Mouse (Mus musculus) intestine, postnatal 0 days (tissue): ENCODE measurements at regions not wholly inside any gene's neighbourhood (a gene's known extent, or its start where the extent isn't known, plus 50 kb on each side); places are given as distances from the start of the nearest gene placed in this dataset.

Experiments
- ATAC-seq: fragments of 200-750 bp; cut with Nextera tagmentation; 2 replicates; pipeline ENCODE4 v1.8.0; 2017; ENCODE audit warnings: mild to moderate bottlenecking, moderate TSS enrichment, moderate library complexity
- H3K27ac ChIP-seq: fragments of 300-500 bp; sonication (generic); 2 replicates; pipeline ENCODE4 v1.5.1; 2014; ENCODE audit warnings: mild to moderate bottlenecking, low read depth, low read length, moderate library complexity
- H3K27me3 ChIP-seq: fragments of 300-500 bp; sonication (generic); replicated peaks from 2 replicates; pipeline ENCODE4 v1.6.1; 2014; ENCODE audit warnings: low read length, mixed read lengths; ENCODE audit not compliant: control insufficient read depth, insufficient read depth
- H3K36me3 ChIP-seq: fragments of 300-500 bp; sonication (generic); 2 replicates; pipeline ENCODE4 v1.6.1; 2014; ENCODE audit warnings: mild to moderate bottlenecking, moderate library complexity; ENCODE audit not compliant: control insufficient read depth, insufficient read depth
- H3K4me1 ChIP-seq: fragments of 300-500 bp; sonication (generic); replicated peaks from 2 replicates; pipeline ENCODE4 v1.6.1; 2014; ENCODE audit warnings: antibody characterized with exemption, low read length, mixed read lengths; ENCODE audit not compliant: control insufficient read depth, insufficient read depth
- H3K4me2 ChIP-seq: fragments of 300-500 bp; sonication (generic); replicated peaks from 2 replicates; pipeline ENCODE4 v1.6.1; 2014; ENCODE audit warnings: low read depth, mild to moderate bottlenecking, moderate library complexity
- H3K4me3 ChIP-seq: fragments of 300-500 bp; sonication (generic); 2 replicates; pipeline ENCODE4 v1.5.1; 2014; ENCODE audit warnings: low read depth, low read length
- H3K9ac ChIP-seq: fragments of 300-500 bp; sonication (generic); 2 replicates; pipeline ENCODE4 v1.6.1; 2014; ENCODE audit warnings: mild to moderate bottlenecking, low read depth, low read length
- H3K9me3 ChIP-seq: fragments of 300-500 bp; sonication (generic); 2 replicates; pipeline ENCODE4 v1.6.1; 2016; ENCODE audit warnings: mixed run types; ENCODE audit not compliant: control insufficient read depth
- CTCF ChIP-seq: sonication (generic); IDR thresholded peaks from 2 replicates; pipeline ENCODE4 v1.5.1; 2016; ENCODE audit warnings: low read depth, mild to moderate bottlenecking, control low read depth, antibody characterized with exemption, moderate library complexity
- WGBS: fragments of 180-500 bp; shearing (Covaris S2); extraction: QIAGEN DNeasy Blood & Tissue Kit; methylation state at CpG from one replicate; pipeline ENCODE4 v1.1.7; 2014; 5-methylcytosine and 5-hydroxymethylcytosine counted together

DNA sequence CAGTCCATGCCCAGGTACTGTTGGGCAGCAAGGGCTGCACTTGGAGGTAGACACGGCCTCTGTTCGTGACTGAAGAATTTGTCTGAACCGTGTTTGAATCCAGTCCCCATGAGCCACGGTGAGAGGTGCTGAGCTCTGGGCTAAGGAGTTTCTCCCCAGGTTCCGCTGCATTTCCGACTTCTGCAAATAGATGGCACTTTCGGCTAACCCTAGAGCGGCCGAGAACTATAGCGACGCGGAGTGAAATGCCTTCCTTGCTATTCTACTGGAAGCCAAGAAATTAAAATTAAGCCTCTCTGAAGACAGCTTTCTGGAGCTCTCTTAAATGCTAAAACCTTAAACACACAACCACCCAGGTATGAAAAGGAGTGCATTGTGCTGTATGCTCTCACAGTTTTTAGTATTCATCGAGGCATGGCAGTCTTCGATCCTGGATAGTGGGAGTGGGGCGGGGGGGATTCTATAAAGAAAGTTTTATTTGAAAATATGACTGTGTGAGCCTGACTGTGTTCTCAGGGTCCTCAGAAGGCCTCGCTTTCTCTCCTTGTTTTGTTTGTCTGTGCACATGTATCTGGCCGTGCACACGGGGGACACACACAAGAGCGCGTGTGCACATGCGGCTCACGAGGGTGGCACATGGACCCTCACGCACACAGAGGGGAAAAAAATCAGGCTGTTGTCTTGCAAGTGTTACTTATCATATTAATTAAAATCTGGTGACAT, 159.6 kb downstream of the Tex29 start:
- H3K9me3 ChIP-seq, result no peaks in the 10 kb centered on the region
- peak; percentile 86 for TF ChIP-seq CTCF
- H3K9ac ChIP-seq, result no peak overlapping the region
- H3K27ac ChIP-seq, result no peak overlapping the region
- no peak overlapping the region for H3K4me3 ChIP-seq
- H3K4me2 ChIP-seq, result no peak overlapping the region
- H3K27me3 ChIP-seq, result 0 out of 2 replicates have a peak, but pooled peaks cover 12% of the 10 kb centered on the region
- H3K36me3 ChIP-seq, result no peaks in the 10 kb centered on the region
- WGBS, result 39% methylated on average over 23 of the region's 23 CpGs
- ATAC-seq, result no peak
- no peaks in the 10 kb centered on the region for H3K4me1 ChIP-seq

DNA sequence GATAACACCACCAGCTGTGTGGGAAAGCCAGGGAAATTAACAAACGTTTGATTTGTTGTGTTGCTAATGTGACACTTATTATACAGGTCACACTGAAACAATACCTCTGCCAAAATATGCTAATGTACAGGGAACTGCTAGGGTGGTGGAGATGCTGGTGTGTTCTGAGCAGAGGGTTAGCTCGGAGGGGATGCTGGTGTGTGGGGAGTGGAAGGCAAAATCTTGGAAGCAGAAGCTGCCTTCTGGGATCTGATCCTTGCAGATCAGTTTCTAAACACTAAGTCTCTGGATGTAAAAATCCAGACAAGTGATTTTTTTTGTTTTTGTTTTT, 160.2 kb downstream of the Tex29 start:
- no peak overlapping the region for H3K4me3 ChIP-seq
- 0 out of 2 replicates have a peak, but pooled peaks cover 12% of the 10 kb centered on the region for H3K27me3 ChIP-seq
- WGBS, result 53% methylated on average over 2 of the region's 2 CpGs

DNA sequence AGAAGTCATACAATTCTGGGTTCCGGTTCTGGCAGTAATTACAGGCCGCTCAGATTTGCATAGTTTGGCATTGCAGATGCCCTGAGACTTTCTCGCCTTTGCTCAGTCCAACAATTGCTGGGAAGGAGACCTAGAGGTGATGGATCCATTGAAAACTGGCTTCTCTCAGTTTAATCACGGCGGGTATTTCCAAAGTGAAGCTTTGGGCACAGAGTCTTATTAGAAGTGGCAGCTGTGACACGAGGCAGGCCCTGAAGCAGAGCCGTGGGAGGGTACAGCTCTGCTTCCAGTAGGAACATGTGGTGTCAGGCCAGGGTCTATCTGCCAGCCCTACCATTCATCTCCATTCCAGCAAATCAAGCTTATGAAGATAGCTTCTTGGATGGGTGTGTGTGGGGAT, 164.0 kb downstream of the Tex29 start:
- no peaks in the 10 kb centered on the region for H3K4me1 ChIP-seq
- WGBS, result 90% methylated on average over 7 of the region's 7 CpGs
- no peaks in the 10 kb centered on the region for H3K9me3 ChIP-seq
- H3K9ac ChIP-seq, result no peak overlapping the region
- ATAC-seq, result no peak
- 0 out of 2 replicates have a peak, but pooled peaks cover 10% of the 10 kb centered on the region for H3K27me3 ChIP-seq
- no peaks in the 10 kb centered on the region for H3K36me3 ChIP-seq
- H3K27ac ChIP-seq, result no peak overlapping the region
- no peak for TF ChIP-seq CTCF
- H3K4me2 ChIP-seq, result no peak overlapping the region
- no peak overlapping the region for H3K4me3 ChIP-seq

More for the DNA sequence above, 160.2 kb downstream of the Tex29 start:
- no peak for ATAC-seq
- no peak for TF ChIP-seq CTCF
- H3K27ac ChIP-seq, result no peak overlapping the region
- H3K4me1 ChIP-seq, result no peaks in the 10 kb centered on the region
- H3K9me3 ChIP-seq, result no peaks in the 10 kb centered on the region
- no peak overlapping the region for H3K4me2 ChIP-seq
- H3K36me3 ChIP-seq, result no peaks in the 10 kb centered on the region
- H3K9ac ChIP-seq, result no peak overlapping the region

DNA sequence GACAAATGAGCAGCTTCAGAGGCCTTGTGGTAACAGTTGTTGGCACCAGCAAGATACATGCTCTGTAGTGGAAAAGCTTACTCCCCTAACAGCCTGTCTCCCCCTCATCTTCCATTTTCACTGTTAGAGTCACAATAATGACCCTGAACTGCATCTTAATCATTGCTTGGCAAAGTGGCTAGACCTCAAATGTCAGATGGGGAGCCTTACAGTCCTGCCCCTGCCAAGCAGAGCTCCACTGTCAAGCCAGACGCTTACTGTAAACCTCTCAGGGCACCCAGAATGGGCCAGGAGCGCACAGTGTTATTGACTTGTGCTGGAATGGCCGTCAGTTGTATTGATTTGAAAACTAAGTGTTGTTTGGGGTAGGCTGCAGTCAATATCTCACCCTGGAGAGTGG, 172.5 kb downstream of the Tex29 start:
- H3K27me3 ChIP-seq, result no peaks in the 10 kb centered on the region
- no peak overlapping the region for H3K27ac ChIP-seq
- H3K9ac ChIP-seq, result no peak overlapping the region
- H3K4me1 ChIP-seq, result no peaks in the 10 kb centered on the region
- no peak overlapping the region for H3K4me3 ChIP-seq
- 73% methylated on average over 3 of the region's 3 CpGs for WGBS
- no peak overlapping the region for H3K4me2 ChIP-seq
- no peaks in the 10 kb centered on the region for H3K36me3 ChIP-seq
- ATAC-seq, result no peak
- H3K9me3 ChIP-seq, result no peaks in the 10 kb centered on the region
- no peak for TF ChIP-seq CTCF

DNA sequence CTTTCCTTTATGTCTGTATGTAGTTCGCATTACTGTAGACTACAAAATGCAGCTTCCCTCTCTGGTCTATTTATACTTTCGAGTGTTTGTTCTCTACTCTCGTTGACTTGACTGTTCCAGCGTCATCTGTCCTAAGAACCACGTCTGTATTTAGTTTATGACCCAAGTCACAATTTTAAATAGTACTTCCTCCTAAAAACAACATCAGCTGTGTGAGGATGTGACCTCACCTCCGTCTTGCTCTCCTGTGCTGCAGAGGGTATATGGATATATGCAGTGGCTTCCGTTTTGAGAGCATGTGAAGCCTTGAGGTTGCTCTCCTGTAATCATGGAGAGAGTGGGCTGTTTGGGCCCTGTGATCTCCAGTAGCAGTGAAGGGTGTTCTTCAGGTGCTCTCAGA, 177.5 kb downstream of the Tex29 start:
- 50% methylated on average over 7 of the region's 7 CpGs for WGBS
- no peak overlapping the region for H3K4me3 ChIP-seq
- H3K9ac ChIP-seq, result no peak overlapping the region
- no peaks in the 10 kb centered on the region for H3K27me3 ChIP-seq
- H3K9me3 ChIP-seq, result no peaks in the 10 kb centered on the region
- ATAC-seq, result no peak
- H3K4me2 ChIP-seq, result no peak overlapping the region
- no peak overlapping the region for H3K27ac ChIP-seq
- no peaks in the 10 kb centered on the region for H3K4me1 ChIP-seq
- TF ChIP-seq CTCF, result no peak
- H3K36me3 ChIP-seq, result no peaks in the 10 kb centered on the region

DNA sequence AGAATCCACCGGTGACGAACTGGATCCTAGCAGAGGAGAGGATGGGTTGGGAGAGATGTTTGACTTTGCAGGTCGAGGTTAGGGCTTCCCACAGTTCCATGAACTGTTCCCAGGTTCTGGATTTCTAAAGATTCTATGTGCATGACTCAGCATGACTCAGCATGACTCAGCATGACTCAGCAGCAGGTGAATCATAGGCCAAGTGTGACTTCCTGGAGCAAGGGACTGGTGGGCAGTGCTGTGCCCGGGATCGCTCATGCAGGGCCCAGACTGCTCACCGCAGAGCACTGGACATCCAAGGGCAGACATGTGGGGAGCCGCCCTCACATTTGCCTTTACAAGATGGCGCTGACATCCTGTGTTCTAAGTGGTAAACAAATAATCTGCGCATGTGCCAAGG, 179.0 kb downstream of the Tex29 start:
- no peaks in the 10 kb centered on the region for H3K9me3 ChIP-seq
- no peaks in the 10 kb centered on the region for H3K27me3 ChIP-seq
- H3K9ac ChIP-seq, result no peak overlapping the region
- WGBS, result 90% methylated on average over 9 of the region's 9 CpGs
- H3K4me2 ChIP-seq, result no peak overlapping the region
- H3K27ac ChIP-seq, result no peak overlapping the region
- H3K4me3 ChIP-seq, result no peak overlapping the region
- no peaks in the 10 kb centered on the region for H3K4me1 ChIP-seq
- ATAC-seq, result no peak
- no peaks in the 10 kb centered on the region for H3K36me3 ChIP-seq
- no peak for TF ChIP-seq CTCF
